Comparison of ENCODE assay signal across 8 mouse cellular contexts in genomic region chr14:47189635-47189955, GRCm38 (mm10). TPM values are rescaled to one million over a fixed set of nuclear protein-coding genes. Genes with fewer than 3 reads are reported as not detected.
DNase-seq lines count a peak whose midpoint lies in the region; ATAC-seq and TF ChIP-seq lines count a peak whose summit lies in the region.

No protein-coding gene starts in this region.

- peak; percentile 38; the same call in 1 of the 2 replicates for ATAC-seq in limb, embryonic 11.5 days (ENCODE audit: insufficient number of reproducible peaks, low FRiP score, low TSS enrichment, low read depth)
- ATAC-seq in neural tube, embryonic 15.5 days (ENCODE audit: low FRiP score), result peak; percentile 45; the same call in 1 of the 2 replicates

- H3K79me2 ChIP-seq in liver, adult 2 months (ENCODE audit: control insufficient read depth, insufficient read depth, low read length), result peaks cover 22% of the 10 kb centered on the region

- no peaks in the 10 kb centered on the region for H3K27me3 ChIP-seq in liver, adult 2 months (ENCODE audit: control insufficient read depth, insufficient read depth, low read length)
- H3K27me3 ChIP-seq in limb, embryonic 11.5 days (ENCODE audit: control insufficient read depth, insufficient read depth, low read length), result peaks cover 11% of the 10 kb centered on the region
- peaks cover 19% of the 10 kb centered on the region for H3K27me3 ChIP-seq in neural tube, embryonic 15.5 days (replicated peaks)

- peak overlapping the region; percentile 89 for H3K4me2 ChIP-seq in limb, embryonic 11.5 days (ENCODE audit: low read depth, severe bottlenecking)
- peak overlapping the region; percentile 96 for H3K4me2 ChIP-seq in neural tube, embryonic 15.5 days

- H3K27ac ChIP-seq in liver, adult 2 months (replicated peaks; ENCODE audit: insufficient read depth, low read depth, low read length), result peak overlapping the region; percentile 99
- H3K27ac ChIP-seq in embryonic fibroblast, embryonic 13.5 days (ENCODE audit: insufficient read depth, low read length), result no peak overlapping the region
- no peak overlapping the region for H3K27ac ChIP-seq in limb, embryonic 11.5 days (replicated peaks; ENCODE audit: low read depth, low read length)
- no peak overlapping the region for H3K27ac ChIP-seq in neural tube, embryonic 15.5 days (replicated peaks)

- H3K4me1 ChIP-seq in liver, adult 2 months (ENCODE audit: control insufficient read depth, insufficient read depth, low read length), result peaks cover 22% of the 10 kb centered on the region
- no peaks in the 10 kb centered on the region for H3K4me1 ChIP-seq in embryonic fibroblast, embryonic 13.5 days (ENCODE audit: control insufficient read depth, insufficient read depth, low read length)
- 0 out of 2 replicates have a peak, but pooled peaks cover 4% of the 10 kb centered on the region for H3K4me1 ChIP-seq in limb, embryonic 11.5 days (ENCODE audit: control insufficient read depth, insufficient read depth, low read length)
- H3K4me1 ChIP-seq in neural tube, embryonic 15.5 days, result peaks cover 10% of the 10 kb centered on the region

- TF ChIP-seq CTCF in liver, adult 2 months (IDR thresholded peaks at IDR 0.05; ENCODE audit: low read depth, low read length), result no peak
- no peak for TF ChIP-seq CTCF in embryonic fibroblast, embryonic 13.5 days (IDR thresholded peaks at IDR 0.05; ENCODE audit: borderline replicate concordance, insufficient read depth, low read length)

- no peaks in the 10 kb centered on the region for H3K36me3 ChIP-seq in liver, adult 2 months (ENCODE audit: control insufficient read depth, insufficient read depth, low read length)
- H3K36me3 ChIP-seq in limb, embryonic 11.5 days (ENCODE audit: control insufficient read depth, insufficient read depth, low read length), result no peaks in the 10 kb centered on the region
- no peaks in the 10 kb centered on the region for H3K36me3 ChIP-seq in neural tube, embryonic 15.5 days

- H3K9me3 ChIP-seq in limb, embryonic 11.5 days (ENCODE audit: control insufficient read depth, low read length), result no peaks in the 10 kb centered on the region
- H3K9me3 ChIP-seq in neural tube, embryonic 15.5 days (replicated peaks), result no peaks in the 10 kb centered on the region

- H3K4me3 ChIP-seq in liver, adult 2 months (ENCODE audit: insufficient read depth, low read depth, low read length), result peak overlapping the region; percentile 96
- peak overlapping the region; percentile 86 for H3K4me3 ChIP-seq in embryonic fibroblast, embryonic 13.5 days (ENCODE audit: insufficient read depth, low read length)
- peak overlapping the region; percentile 58 for H3K4me3 ChIP-seq in limb, embryonic 11.5 days (ENCODE audit: low read depth, low read length)
- peak overlapping the region; percentile 62 for H3K4me3 ChIP-seq in neural tube, embryonic 15.5 days (replicated peaks)

- no peak for TF ChIP-seq POLR2A in liver, adult 2 months (IDR thresholded peaks at IDR 0.05; ENCODE audit: extremely low read depth, insufficient read depth, low read length)
- TF ChIP-seq POLR2A in embryonic fibroblast, embryonic 13.5 days (IDR thresholded peaks at IDR 0.05; ENCODE audit: low read depth, low read length), result no peak

- peak overlapping the region; percentile 32 for H3K9ac ChIP-seq in liver, adult 2 months (ENCODE audit: low read depth, low read length)
- H3K9ac ChIP-seq in limb, embryonic 11.5 days (ENCODE audit: low read length), result no peak overlapping the region
- H3K9ac ChIP-seq in neural tube, embryonic 15.5 days (replicated peaks), result peak overlapping the region; percentile 47

- WGBS in liver, adult 2 months, result 4% methylated on average over 8 of the region's 8 CpGs
- 15% methylated on average over 8 of the region's 8 CpGs for WGBS in limb, embryonic 11.5 days
- WGBS in neural tube, embryonic 15.5 days, result 11% methylated on average over 8 of the region's 8 CpGs

- no peak for DNase-seq in liver, adult 2 months (ENCODE audit: extremely low read depth, low read depth, low spot score)
- DNase-seq in liver, result no peak
- DNase-seq in limb, embryonic 11.5 days (ENCODE audit: low spot score), result no peak
- no peak for DNase-seq in cerebellum, adult 11-12 months
- no peak for DNase-seq in thymus, postnatal 25 days
- DNase-seq in layer of hippocampus, postnatal 25 days (ENCODE audit: extremely low spot score in 1 of 2, low spot score in 1 of 2), result no peak

RNA-seq across cellular contexts. Expression of gene Gch1, which starts 0.4 kb away (rescaled TPM):
- total RNA-seq in liver, adult 2 months (2014; rRNA removed), result 195 and 200 TPM in 2 replicates
- 133 TPM in 2 replicates for polyA plus RNA-seq in liver, adult 2 months (2012; rRNA removed)
- 2.4 and 3.1 TPM in 2 replicates for polyA plus RNA-seq in embryonic fibroblast, embryonic 13.5 days (2011; ENCODE audit: insufficient read length, low read depth, missing spikeins)
- 1.2 and 1.3 TPM in 2 replicates for polyA plus RNA-seq in limb, embryonic 11.5 days (2014; fragmentation: Nextera tagmentation; extraction: Ambion mirVana)
- 2.5 and 4.7 TPM in 2 replicates for polyA plus RNA-seq in neural tube, embryonic 15.5 days (2015; fragmentation: Nextera tagmentation; extraction: Ambion mirVana)
- total RNA-seq in layer of hippocampus, postnatal 25 days (2021), result 1 to 10 TPM; 1.5 to 1.8 TPM

Comparison
In these comparisons a context has a peak if more than half of its experiments do, and no peak if none do; other contexts are left out.
1. RNA of gene Gch1, which starts 0.4 kb away (polyA plus RNA-seq): 133 TPM in liver, adult 2 months; 2.4 to 3.1 TPM in embryonic fibroblast, embryonic 13.5 days, 2.5 to 4.7 TPM in neural tube, embryonic 15.5 days and 1.2 to 1.3 TPM in limb, embryonic 11.5 days; every median in the first group is over 10 times any median in the second.
2. Peak in every context shown above with its lines, with median percentiles within 50 percentile points of each other: H3K4me3 ChIP-seq.